Mouse (Mus musculus) forebrain, embryonic 14.5 days (tissue): ENCODE results near the gene Ccdc38. TPM values are rescaled to one million over a fixed set of nuclear protein-coding genes. Genes with fewer than 3 reads are reported as not detected.

Experiments
- ATAC-seq: fragments of 200-750 bp; cut with Nextera tagmentation; 2 replicates; pipeline ENCODE4 v1.8.0; 2017; ENCODE audit warnings: mild to moderate bottlenecking, moderate library complexity
- DNase-seq: peaks from one replicate; pipeline ENCODE4 v3.0.0-alpha.2; 2015; ENCODE audit warnings: low spot score
- H3K27ac ChIP-seq: fragments of 300-500 bp; sonication (generic); 2 replicates; pipeline ENCODE4 v1.5.1; 2014; ENCODE audit warnings: low read depth, mild to moderate bottlenecking, control low read depth, low read length, moderate library complexity
- H3K27me3 ChIP-seq: fragments of 300-500 bp; sonication (generic); replicated peaks from 2 replicates; pipeline ENCODE4 v1.6.1; 2014; ENCODE audit warnings: low read length, control low read depth, mixed read lengths; ENCODE audit not compliant: control insufficient read depth, insufficient read depth
- H3K36me3 ChIP-seq: fragments of 300-500 bp; sonication (generic); 2 replicates; pipeline ENCODE4 v1.6.1; 2014; ENCODE audit warnings: low read length, control low read depth; ENCODE audit not compliant: control insufficient read depth, insufficient read depth
- H3K4me1 ChIP-seq: fragments of 300-500 bp; sonication (generic); 2 replicates; pipeline ENCODE4 v1.6.1; 2014; ENCODE audit warnings: antibody characterized with exemption, low read length, control low read depth; ENCODE audit not compliant: control insufficient read depth, insufficient read depth
- H3K4me2 ChIP-seq: fragments of 300-500 bp; sonication (generic); 2 replicates; pipeline ENCODE4 v1.6.1; 2014; ENCODE audit warnings: mild to moderate bottlenecking, control low read depth, low read length
- H3K4me3 ChIP-seq: fragments of 300-500 bp; sonication (generic); 2 replicates; pipeline ENCODE4 v1.5.1; 2014; ENCODE audit warnings: low read depth, low read length, control low read depth
- H3K9ac ChIP-seq: fragments of 300-500 bp; sonication (generic); 2 replicates; pipeline ENCODE4 v1.6.1; 2014; ENCODE audit warnings: mild to moderate bottlenecking, low read length, control low read depth, moderate library complexity
- H3K9me3 ChIP-seq: fragments of 300-500 bp; sonication (generic); replicated peaks from 2 replicates; pipeline ENCODE4 v1.6.1; 2016; ENCODE audit warnings: low read length, control low read depth, mixed read lengths; ENCODE audit not compliant: control insufficient read depth
- WGBS: fragments of 180-500 bp; shearing (Covaris S2); extraction: QIAGEN DNeasy Blood & Tissue Kit; methylation state at CpG from one replicate; pipeline ENCODE4 v1.1.7; 2014; 5-methylcytosine and 5-hydroxymethylcytosine counted together
- polyA plus RNA-seq: library from polyadenylated mRNA; unstranded; fragments of >200 nt; fragmentation: Nextera tagmentation; extraction: Ambion mirVana; gene quantifications from 2 replicates; pipeline ENCODE4 v1.2.1, GENCODE M21; 2014

The Ccdc38 gene
- polyA plus RNA-seq, 1 experiment from 2014 or later: 0.32 TPM

DNA sequence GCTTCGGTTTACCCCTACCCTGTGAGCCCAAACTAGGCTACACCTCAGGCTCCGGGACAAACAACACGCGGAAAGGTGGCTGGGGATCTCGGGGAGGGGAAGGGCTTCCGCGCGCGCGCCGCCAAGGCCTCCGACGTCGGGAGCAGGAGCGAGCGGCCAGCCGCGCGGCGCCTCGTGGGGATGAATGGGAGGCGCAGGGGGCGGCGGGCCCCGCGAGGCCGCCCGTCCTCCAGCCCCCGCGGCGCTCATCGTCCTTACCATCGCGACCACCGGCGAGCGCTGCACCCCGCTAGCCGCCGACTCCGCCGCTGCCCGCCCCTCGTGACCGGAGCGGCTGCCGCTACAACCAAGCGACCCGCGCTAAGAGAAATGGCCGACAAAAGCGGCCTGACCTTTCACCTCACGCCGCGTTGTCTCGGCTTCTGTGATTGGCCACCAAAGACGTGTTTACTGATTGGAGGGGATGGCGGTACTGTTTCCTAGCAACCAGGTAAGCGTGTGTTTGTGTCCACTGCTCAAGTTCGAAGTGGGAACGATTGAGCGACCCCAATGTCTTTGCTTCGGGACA lies 48.9 kb downstream of the Ccdc38 start, which contains the start of gene Snrpf:
Snrpf (minus strand) TSS at position 426 of the 568 bp plus-strand sequence.
- H3K27ac ChIP-seq: peak within 1 kb of the TSS; percentile 72
- peak within 1 kb of the TSS; percentile 81 for H3K4me3 ChIP-seq
- H3K27me3 ChIP-seq: no peaks in the 10 kb centered on the region
- under 1% methylated on average over 62 of the region's 63 CpGs for WGBS
- H3K9ac ChIP-seq: peak within 1 kb of the TSS; percentile 90
- H3K9me3 ChIP-seq: no peaks in the 10 kb centered on the region
- peaks cover 12% of the 10 kb centered on the region; the same call in 1 of the 2 replicates for H3K4me1 ChIP-seq
- ATAC-seq (peak; percentile 91), DNase-seq (peak; percentile 96)
- peaks cover 26% of the 10 kb centered on the region for H3K36me3 ChIP-seq
- H3K4me2 ChIP-seq: peak within 1 kb of the TSS; percentile 93

DNA sequence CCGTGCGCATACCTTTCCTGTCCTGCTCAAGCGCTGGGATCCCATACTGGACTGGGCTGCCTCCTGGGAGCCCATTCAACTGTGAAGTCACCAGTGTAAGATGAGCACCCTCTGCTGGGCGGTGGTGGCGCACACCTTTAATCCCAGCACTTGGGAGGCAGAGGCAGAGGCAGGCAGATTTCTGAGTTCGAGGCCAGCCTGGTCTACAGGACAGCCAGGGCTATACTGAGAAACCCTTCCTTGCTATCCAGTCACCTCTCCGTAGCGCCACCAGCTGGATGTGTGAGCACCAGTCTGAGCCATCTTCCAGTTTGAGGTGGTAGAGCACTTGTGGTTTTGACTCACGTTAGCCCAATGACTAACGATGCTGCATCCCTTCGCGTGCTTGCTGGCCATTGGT lies 52.0 kb downstream of the Ccdc38 start:
- H3K9me3 ChIP-seq: no peaks in the 10 kb centered on the region
- H3K4me3 ChIP-seq: no peak overlapping the region
- 0 out of 2 replicates have a peak, but pooled peaks cover 2% of the 10 kb centered on the region for H3K27me3 ChIP-seq
- H3K9ac ChIP-seq: no peak overlapping the region
- WGBS: 57% methylated on average over 12 of the region's 12 CpGs
- H3K27ac ChIP-seq: no peak overlapping the region
- H3K4me1 ChIP-seq: peaks cover 14% of the 10 kb centered on the region; the same call in 1 of the 2 replicates
- no peak for DNase-seq
- no peak for ATAC-seq
- H3K4me2 ChIP-seq: no peak overlapping the region
- peaks cover 5% of the 10 kb centered on the region; the same call in 1 of the 2 replicates for H3K36me3 ChIP-seq

DNA sequence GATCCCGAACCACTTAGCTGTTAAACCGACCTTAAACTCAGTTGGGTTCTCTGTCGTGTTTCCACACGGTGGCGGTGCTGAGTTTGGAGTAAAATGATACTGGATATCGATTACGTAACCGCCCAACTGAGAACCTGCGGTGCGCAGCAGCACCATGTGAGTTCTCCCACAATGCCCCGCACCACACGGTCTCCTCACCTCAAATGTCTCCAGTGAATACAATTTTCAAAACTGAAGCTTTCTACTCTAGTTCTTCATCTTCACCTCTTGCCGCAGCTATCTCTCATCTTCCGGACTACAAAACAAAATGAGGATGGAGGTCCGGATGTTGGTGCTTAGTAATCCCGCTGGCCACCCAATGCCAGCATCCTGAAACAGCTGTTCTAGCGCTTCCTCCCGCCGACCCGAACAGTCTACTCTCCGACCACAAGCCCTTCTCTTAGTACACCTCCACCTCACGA lies 53.6 kb downstream of the Ccdc38 start:
- no peak overlapping the region for H3K27ac ChIP-seq
- H3K9me3 ChIP-seq: no peaks in the 10 kb centered on the region
- H3K4me3 ChIP-seq: peak overlapping the region; percentile 38
- H3K9ac ChIP-seq: peak overlapping the region; percentile 69
- 0 out of 2 replicates have a peak, but pooled peaks cover 2% of the 10 kb centered on the region for H3K4me1 ChIP-seq
- H3K36me3 ChIP-seq: no peaks in the 10 kb centered on the region
- H3K4me2 ChIP-seq: peak overlapping the region; percentile 78
- peak; percentile 78 for ATAC-seq
- WGBS: 2% methylated on average over 22 of the region's 22 CpGs
- H3K27me3 ChIP-seq: 0 out of 2 replicates have a peak, but pooled peaks cover 2% of the 10 kb centered on the region
- peak; percentile 97 for DNase-seq

DNA sequence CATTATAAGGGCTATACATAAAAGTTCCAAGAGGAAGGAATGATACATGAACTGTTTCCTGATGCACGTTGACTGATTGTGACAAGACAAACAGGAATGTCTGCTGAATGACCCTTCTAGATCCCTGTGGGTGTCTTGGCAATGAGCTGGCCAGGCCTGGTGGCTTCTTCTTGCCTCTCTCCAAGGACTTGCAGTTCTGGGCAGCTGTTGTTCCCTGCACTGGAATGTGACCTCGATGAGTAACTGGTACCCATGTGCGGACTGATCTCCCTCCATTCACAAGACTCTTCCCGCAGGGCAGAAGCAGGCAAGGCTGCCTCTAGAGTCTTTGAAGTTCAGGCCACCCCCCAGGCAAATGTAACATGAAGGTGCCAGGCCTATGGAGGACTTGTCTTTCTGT lies 55.4 kb downstream of the Ccdc38 start:
- DNase-seq (no peak), ATAC-seq (no peak)
- no peak overlapping the region for H3K4me2 ChIP-seq
- H3K27ac ChIP-seq: no peak overlapping the region
- no peak overlapping the region for H3K4me3 ChIP-seq
- H3K36me3 ChIP-seq: no peaks in the 10 kb centered on the region
- no peaks in the 10 kb centered on the region for H3K9me3 ChIP-seq
- 0 out of 2 replicates have a peak, but pooled peaks cover 2% of the 10 kb centered on the region for H3K27me3 ChIP-seq
- no peak overlapping the region for H3K9ac ChIP-seq
- H3K4me1 ChIP-seq: 0 out of 2 replicates have a peak, but pooled peaks cover 2% of the 10 kb centered on the region
- 84% methylated on average over 4 of the region's 4 CpGs for WGBS

DNA sequence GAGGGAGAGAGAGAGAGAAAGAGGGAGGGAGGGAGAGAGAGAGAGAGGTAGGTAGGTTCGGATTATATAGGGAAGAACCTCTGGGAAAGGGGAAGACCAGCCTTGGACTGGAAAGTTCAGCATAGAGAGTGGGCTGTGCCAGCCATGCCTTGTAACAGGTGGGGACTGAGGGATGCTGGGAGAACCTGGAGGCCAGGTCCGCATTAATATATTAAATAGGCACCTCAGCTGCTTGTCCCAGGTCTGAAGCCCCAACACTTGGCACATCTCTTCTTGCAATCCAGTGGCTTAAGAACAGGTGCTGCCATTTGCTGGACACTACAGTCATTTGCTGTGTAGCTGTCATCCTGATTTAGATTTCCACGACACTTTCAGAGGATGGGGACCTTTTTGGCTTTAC lies 56.2 kb downstream of the Ccdc38 start:
- no peak overlapping the region for H3K27ac ChIP-seq
- no peak overlapping the region for H3K9ac ChIP-seq
- 78% methylated on average over 3 of the region's 3 CpGs for WGBS
- 0 out of 2 replicates have a peak, but pooled peaks cover 2% of the 10 kb centered on the region for H3K4me1 ChIP-seq
- 0 out of 2 replicates have a peak, but pooled peaks cover 2% of the 10 kb centered on the region for H3K27me3 ChIP-seq
- no peak for ATAC-seq
- H3K4me2 ChIP-seq: no peak overlapping the region
- H3K4me3 ChIP-seq: no peak overlapping the region
- no peaks in the 10 kb centered on the region for H3K9me3 ChIP-seq
- H3K36me3 ChIP-seq: no peaks in the 10 kb centered on the region
- DNase-seq: no peak

DNA sequence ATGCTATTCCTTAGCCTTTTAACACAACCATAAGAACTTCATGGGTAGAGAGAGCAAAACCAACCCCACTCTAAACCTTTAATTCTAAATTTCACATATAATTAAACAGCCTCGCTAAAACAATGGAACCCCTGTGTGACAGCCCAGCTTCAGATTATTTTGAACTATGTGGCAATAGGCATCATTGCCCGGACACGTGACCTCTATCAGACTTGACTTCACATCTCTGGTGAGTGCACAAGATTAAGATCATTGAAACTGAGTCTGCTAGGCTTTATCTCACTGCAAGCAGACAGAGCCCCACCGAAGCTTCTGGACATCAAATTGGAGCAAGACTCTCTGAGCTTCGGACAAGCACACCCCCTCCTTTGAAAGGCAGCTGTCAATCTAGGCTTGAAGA lies 61.9 kb downstream of the Ccdc38 start:
- H3K27ac ChIP-seq: no peak overlapping the region
- no peaks in the 10 kb centered on the region; the same call in 1 of the 2 replicates for H3K9me3 ChIP-seq
- H3K4me1 ChIP-seq: no peaks in the 10 kb centered on the region
- H3K36me3 ChIP-seq: no peaks in the 10 kb centered on the region
- no peak overlapping the region for H3K4me3 ChIP-seq
- WGBS: 61% methylated on average over 5 of the region's 5 CpGs
- H3K9ac ChIP-seq: no peak overlapping the region
- no peaks in the 10 kb centered on the region for H3K27me3 ChIP-seq
- no peak overlapping the region for H3K4me2 ChIP-seq
- DNase-seq (no peak), ATAC-seq (no peak)

DNA sequence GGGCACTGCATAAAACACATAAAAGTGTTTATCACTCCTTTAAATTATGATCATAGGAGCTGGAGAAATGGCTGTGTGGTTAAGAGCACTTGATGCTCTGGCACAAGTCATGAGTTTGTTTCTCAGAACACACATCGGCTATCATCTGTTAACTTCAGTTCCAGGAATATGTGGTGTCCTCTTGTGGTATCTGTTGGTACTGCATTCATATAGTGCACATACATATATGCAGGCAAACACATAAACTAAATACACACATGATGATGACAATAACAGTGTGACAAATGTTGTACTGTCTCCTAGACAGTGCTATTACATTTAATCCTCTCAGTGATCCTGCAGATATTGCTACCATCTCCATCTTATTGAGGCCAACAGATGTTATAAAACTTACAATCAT lies 62.8 kb downstream of the Ccdc38 start:
- H3K36me3 ChIP-seq: no peaks in the 10 kb centered on the region
- 85% methylated on average over 1 of the region's 1 CpGs for WGBS
- H3K27me3 ChIP-seq: no peaks in the 10 kb centered on the region
- H3K4me1 ChIP-seq: no peaks in the 10 kb centered on the region
- H3K4me2 ChIP-seq: no peak overlapping the region
- H3K4me3 ChIP-seq: no peak overlapping the region
- H3K9me3 ChIP-seq: no peaks in the 10 kb centered on the region; the same call in 1 of the 2 replicates
- ATAC-seq (no peak), DNase-seq (no peak)
- no peak overlapping the region for H3K27ac ChIP-seq
- no peak overlapping the region for H3K9ac ChIP-seq

DNA sequence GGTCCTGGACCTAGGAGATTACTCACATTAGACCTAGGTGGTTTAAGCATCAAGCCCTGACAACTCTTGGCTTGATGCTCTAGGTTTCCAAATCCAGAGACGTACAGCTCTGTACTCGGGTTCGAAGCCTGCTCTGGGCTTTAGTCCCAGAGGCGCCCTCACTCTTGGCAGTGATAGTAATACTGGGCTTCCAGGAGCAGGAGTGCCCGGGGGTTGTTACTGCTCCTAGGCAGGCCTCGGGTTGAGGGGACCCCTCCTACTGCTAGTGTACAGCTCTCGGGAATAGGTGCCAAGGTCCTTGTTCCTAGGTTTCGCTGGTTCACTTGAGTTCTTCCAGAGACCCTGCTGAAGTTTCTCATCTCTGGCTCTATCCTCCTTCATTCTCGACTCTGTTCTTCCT lies 65.9 kb downstream of the Ccdc38 start:
- Histone ChIP-seq H3K4me1 (no peaks in the 10 kb centered on the region), H3K36me3 (no peaks in the 10 kb centered on the region), H3K4me2 (no peak overlapping the region), H3K9me3 (no peaks in the 10 kb centered on the region; the same call in 1 of the 2 replicates), H3K27me3 (no peaks in the 10 kb centered on the region), H3K9ac (no peak overlapping the region), H3K4me3 (no peak overlapping the region), H3K27ac (no peak overlapping the region)
- 85% methylated on average over 9 of the region's 9 CpGs for WGBS
- ATAC-seq (no peak), DNase-seq (no peak)

DNA sequence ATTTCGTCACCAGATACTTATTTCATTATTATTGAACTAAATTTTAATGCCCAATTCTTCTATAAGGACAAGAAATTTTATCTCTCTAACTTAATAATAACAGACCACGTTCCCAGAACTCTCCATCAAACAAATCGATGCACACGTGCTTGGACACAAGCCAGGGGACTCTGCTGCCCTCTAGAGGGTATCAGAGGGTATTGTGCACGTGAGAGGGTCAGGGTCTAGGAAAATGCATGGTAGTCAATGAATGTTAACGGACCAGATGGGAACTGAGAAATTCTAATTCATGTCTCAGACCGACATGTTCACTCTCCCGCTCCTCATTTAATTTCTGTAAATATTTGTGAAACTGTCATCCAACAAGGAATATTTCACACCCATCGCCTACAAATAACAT lies 67.6 kb downstream of the Ccdc38 start:
- H3K4me2 ChIP-seq: no peak overlapping the region
- 51% methylated on average over 9 of the region's 9 CpGs for WGBS
- no peaks in the 10 kb centered on the region for H3K4me1 ChIP-seq
- H3K27ac ChIP-seq: no peak overlapping the region
- H3K27me3 ChIP-seq: no peaks in the 10 kb centered on the region
- H3K9ac ChIP-seq: no peak overlapping the region
- no peaks in the 10 kb centered on the region; the same call in 1 of the 2 replicates for H3K9me3 ChIP-seq
- ATAC-seq (0 out of 2 replicates have a peak, but pooled peaks have one; percentile 18), DNase-seq (peak; percentile 47)
- no peak overlapping the region for H3K4me3 ChIP-seq
- H3K36me3 ChIP-seq: no peaks in the 10 kb centered on the region
